Mouse (Mus musculus) heart, postnatal 0 days (tissue): ENCODE measurements around the gene Spta1. TPM values are rescaled to one million over a fixed set of nuclear protein-coding genes. Genes with fewer than 3 reads are reported as not detected.

Experiments used
- ATAC-seq: fragments of 200-750 bp; cut with Nextera tagmentation; 2 replicates; pipeline ENCODE4 v1.8.0; 2017; ENCODE audit warnings: low read depth, moderate number of reproducible peaks, moderate library complexity; ENCODE audit not compliant: insufficient read depth
- DNase-seq: peaks from one replicate; pipeline ENCODE4 v3.0.0-alpha.2; 2016; ENCODE audit warnings: low spot score
- H3K27ac ChIP-seq: fragments of 300-500 bp; sonication (generic); 2 replicates; pipeline ENCODE4 v1.5.1; 2014; ENCODE audit warnings: low read depth, mild to moderate bottlenecking
- H3K27me3 ChIP-seq: fragments of 300-500 bp; sonication (generic); 2 replicates; pipeline ENCODE4 v1.6.1; 2014; ENCODE audit warnings: low read length, mixed read lengths; ENCODE audit not compliant: control insufficient read depth, insufficient read depth
- H3K36me3 ChIP-seq: fragments of 300-500 bp; sonication (generic); replicated peaks from 2 replicates; pipeline ENCODE4 v1.6.1; 2014; ENCODE audit warnings: low read length, mixed read lengths; ENCODE audit not compliant: control insufficient read depth, insufficient read depth
- H3K4me1 ChIP-seq: fragments of 300-500 bp; sonication (generic); 2 replicates; pipeline ENCODE4 v1.6.1; 2014; ENCODE audit warnings: antibody characterized with exemption; ENCODE audit not compliant: control insufficient read depth, insufficient read depth
- H3K4me2 ChIP-seq: fragments of 300-500 bp; sonication (generic); 2 replicates; pipeline ENCODE4 v1.6.1; 2014; ENCODE audit warnings: low read depth, mild to moderate bottlenecking, low read length, moderate library complexity
- H3K4me3 ChIP-seq: fragments of 300-500 bp; sonication (generic); 2 replicates; pipeline ENCODE4 v1.5.1; 2014; ENCODE audit warnings: low read depth, low read length
- H3K9ac ChIP-seq: fragments of 300-500 bp; sonication (generic); replicated peaks from 2 replicates; pipeline ENCODE4 v1.6.1; 2014; ENCODE audit warnings: low read depth, low read length, mixed read lengths
- H3K9me3 ChIP-seq: fragments of 300-500 bp; sonication (generic); replicated peaks from 2 replicates; pipeline ENCODE4 v1.6.1; 2016; ENCODE audit warnings: low read length; ENCODE audit not compliant: control insufficient read depth
- CTCF ChIP-seq: IDR thresholded peaks from 2 replicates; pipeline ENCODE4 v1.5.1; 2016; ENCODE audit warnings: antibody characterized with exemption, control low read depth, low read depth
- EP300 ChIP-seq: IDR thresholded peaks from 2 replicates; pipeline ENCODE4 v1.6.1; 2016; ENCODE audit warnings: antibody characterized with exemption, low read depth
- WGBS: fragments of 180-500 bp; shearing (Covaris S2); extraction: QIAGEN DNeasy Blood & Tissue Kit; methylation state at CpG from one replicate; pipeline ENCODE4 v1.1.7; 2014; 5-methylcytosine and 5-hydroxymethylcytosine counted together
- polyA plus RNA-seq: library from polyadenylated mRNA; unstranded; fragments of >200 nt; fragmentation: Nextera tagmentation; extraction: Ambion mirVana; gene quantifications from 2 replicates; pipeline ENCODE4 v1.2.1, GENCODE M21; 2015
- total RNA-seq: library from RNA; depleted of rRNA; stranded (reverse); fragments of >200 nt; gene quantifications from 2 replicates; pipeline ENCODE4 v1.2.3, GENCODE M21; 2014; ENCODE audit warnings: low replicate concordance; rRNA removed

The Spta1 gene
- total RNA-seq = 1.9 and 3.7 TPM in 2 replicates
- polyA plus RNA-seq = 1.3 and 1.5 TPM in 2 replicates

DNA sequence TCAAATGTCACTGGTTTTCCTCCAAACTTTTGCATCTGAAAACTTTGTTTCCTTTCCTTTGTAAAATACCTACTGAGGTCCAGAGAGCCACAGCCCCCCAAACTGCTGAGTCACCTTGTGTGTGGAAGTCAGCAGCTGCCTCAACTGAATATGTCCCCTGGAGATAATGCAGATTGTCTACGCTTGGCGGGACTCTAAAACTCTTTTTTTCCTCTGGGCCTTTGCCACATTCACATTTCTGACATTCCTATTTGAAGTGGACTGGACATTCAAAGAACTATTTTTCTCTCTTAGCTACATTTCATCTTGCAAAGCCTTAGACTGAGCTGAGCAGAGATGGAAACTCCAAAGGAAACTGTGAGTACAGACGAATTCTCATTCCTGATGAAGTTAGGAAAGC is at the start of gene Spta1:
TSS of gene Spta1 (plus strand) at position 172 of the 400 bp plus-strand sequence.
- Histone ChIP-seq H3K36me3 (no peaks in the 10 kb centered on the region), H3K4me3 (peak within 1 kb of the TSS; percentile 33), H3K4me1 (0 out of 2 replicates have a peak, but pooled peaks cover 2% of the 10 kb centered on the region), H3K9me3 (no peaks in the 10 kb centered on the region), H3K27me3 (no peaks in the 10 kb centered on the region), H3K27ac (no peak within 1 kb of the TSS), H3K4me2 (peak within 1 kb of the TSS; percentile 34), H3K9ac (no peak within 1 kb of the TSS)
- ATAC-seq (peak; percentile 62), DNase-seq (peak; percentile 58)
- TF ChIP-seq CTCF = no peak
- no peak for TF ChIP-seq EP300
- 8% methylated on average over 3 of the region's 3 CpGs for WGBS

DNA sequence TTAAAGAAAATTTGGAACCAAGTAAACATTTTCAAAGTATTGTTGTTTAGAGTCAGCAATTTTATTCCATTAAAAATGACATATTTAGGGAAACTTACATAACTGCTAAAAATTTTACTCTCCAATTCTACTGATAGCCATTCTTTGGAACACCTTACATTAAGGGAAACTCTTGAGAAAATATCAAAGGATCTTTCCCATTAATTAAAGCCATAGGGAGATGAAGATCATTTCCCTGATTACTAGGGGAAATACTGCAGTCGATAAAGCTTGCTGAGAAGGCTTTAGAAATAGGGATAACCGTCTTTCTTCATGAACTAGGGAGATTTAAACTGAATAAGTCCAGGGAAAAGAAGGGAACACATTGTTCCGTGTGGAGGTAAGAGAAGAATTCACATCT is 41.4 kb upstream of the Spta1 start, which contains the start of gene Olfr424:
TSS of gene Olfr424 (plus strand) at position 301 of the 400 bp plus-strand sequence.
- Histone ChIP-seq H3K36me3 (no peaks in the 10 kb centered on the region), H3K27ac (no peak within 1 kb of the TSS), H3K9me3 (no peaks in the 10 kb centered on the region), H3K9ac (no peak within 1 kb of the TSS), H3K4me3 (no peak within 1 kb of the TSS), H3K4me2 (no peak within 1 kb of the TSS), H3K27me3 (no peaks in the 10 kb centered on the region), H3K4me1 (no peaks in the 10 kb centered on the region)
- DNase-seq = no peak
- no peak for ATAC-seq
- no peak for TF ChIP-seq CTCF
- TF ChIP-seq EP300 = no peak
- 80% methylated on average over 3 of the region's 3 CpGs for WGBS

DNA sequence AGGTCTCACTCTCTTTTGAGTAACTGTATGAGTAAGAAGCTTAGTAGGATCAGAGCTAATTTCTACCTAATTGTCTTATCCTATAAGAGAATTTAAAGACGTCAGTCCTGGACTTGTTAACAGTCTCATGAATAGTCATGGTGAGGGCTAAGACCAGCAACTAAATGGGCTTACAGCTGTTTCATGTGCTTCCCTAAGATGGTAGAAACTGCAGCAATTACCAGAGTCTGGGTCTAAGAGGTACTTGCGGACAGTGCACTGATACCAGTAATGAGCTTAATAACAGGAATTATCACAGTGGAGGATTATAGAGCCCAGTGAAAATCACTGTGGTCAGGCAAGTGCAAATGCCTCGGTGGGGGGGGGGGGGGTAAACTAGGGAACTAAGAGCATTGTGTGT is 40.6 kb upstream of the Spta1 start:
- no peak overlapping the region for H3K9ac ChIP-seq
- no peak for DNase-seq
- no peak for TF ChIP-seq CTCF
- no peak for TF ChIP-seq EP300
- H3K4me1 ChIP-seq = no peaks in the 10 kb centered on the region
- H3K27me3 ChIP-seq = no peaks in the 10 kb centered on the region
- WGBS = 79% methylated on average over 3 of the region's 3 CpGs
- H3K9me3 ChIP-seq = no peaks in the 10 kb centered on the region
- H3K4me2 ChIP-seq = no peak overlapping the region
- no peak overlapping the region for H3K27ac ChIP-seq
- ATAC-seq = no peak
- H3K4me3 ChIP-seq = no peak overlapping the region
- H3K36me3 ChIP-seq = no peaks in the 10 kb centered on the region

DNA sequence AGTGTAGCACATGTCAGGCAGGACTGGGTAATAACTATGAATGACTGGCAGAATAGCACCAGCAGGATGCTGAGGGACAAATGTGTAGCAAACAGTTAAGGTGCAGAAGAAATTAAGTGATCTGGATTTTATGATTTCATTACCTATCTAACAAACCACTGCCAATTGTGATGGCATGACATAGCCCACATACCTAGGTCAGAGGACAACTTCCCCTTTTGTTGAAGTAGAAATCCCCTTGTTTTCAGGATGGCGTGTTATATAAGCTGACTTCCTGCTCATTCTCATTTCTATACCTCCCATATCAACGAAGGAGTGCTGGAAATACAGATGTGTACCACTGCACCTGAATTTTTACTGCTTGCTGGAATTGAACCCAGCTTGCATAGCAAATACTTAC is 31.2 kb upstream of the Spta1 start:
- Histone ChIP-seq H3K4me1 (0 out of 2 replicates have a peak, but pooled peaks cover under 1% of the 10 kb centered on the region), H3K27me3 (no peaks in the 10 kb centered on the region), H3K4me2 (no peak overlapping the region), H3K9me3 (no peaks in the 10 kb centered on the region), H3K4me3 (no peak overlapping the region), H3K9ac (no peak overlapping the region), H3K36me3 (no peaks in the 10 kb centered on the region), H3K27ac (no peak overlapping the region)
- 69% methylated on average over 2 of the region's 2 CpGs for WGBS
- DNase-seq (no peak), ATAC-seq (no peak)
- no peak for TF ChIP-seq EP300
- TF ChIP-seq CTCF = no peak

DNA sequence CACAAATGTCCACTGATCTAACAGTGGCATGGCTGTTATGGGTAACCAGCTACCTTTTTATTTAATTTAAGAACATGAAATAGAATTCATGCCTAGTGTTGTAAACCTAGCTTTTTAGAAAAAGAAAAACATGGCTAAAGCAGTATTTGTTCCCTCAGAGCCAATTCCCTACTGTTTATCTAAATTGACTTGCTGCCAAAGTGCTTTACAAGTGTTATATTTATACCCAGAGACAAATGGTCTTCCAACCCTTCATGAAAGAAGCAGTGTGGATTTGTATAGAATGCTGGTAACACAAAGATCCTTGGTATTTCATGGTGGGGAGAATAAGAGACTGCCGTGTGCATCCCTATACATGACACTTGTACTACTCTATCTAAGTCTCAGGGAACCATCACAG is 25.9 kb upstream of the Spta1 start:
- no peak for TF ChIP-seq EP300
- no peak for TF ChIP-seq CTCF
- ATAC-seq = no peak
- WGBS = 16% methylated on average over 1 of the region's 1 CpGs

DNA sequence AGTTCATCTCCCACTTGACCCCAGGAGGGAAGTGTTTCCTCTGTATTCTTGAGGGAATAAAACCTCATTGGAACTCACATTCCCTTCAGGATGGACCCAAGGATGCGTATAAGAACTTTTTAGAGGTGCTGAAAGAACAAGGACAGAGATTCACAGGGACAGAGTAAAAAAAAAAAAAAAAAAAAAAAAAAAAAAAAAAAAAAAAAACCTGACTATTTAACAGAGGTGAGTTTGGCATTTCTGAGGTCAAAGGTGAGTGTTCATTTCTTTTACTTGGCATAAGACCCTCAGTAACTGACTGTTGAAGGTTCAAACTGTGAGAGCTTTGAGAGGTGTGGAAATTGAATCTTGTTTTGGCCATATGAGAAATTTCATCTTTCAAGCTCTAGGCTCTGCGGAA is 23.3 kb upstream of the Spta1 start:
- H3K27me3 ChIP-seq = no peaks in the 10 kb centered on the region
- 80% methylated on average over 2 of the region's 2 CpGs for WGBS
- no peaks in the 10 kb centered on the region for H3K9me3 ChIP-seq
- peaks cover 10% of the 10 kb centered on the region for H3K4me1 ChIP-seq
- H3K36me3 ChIP-seq = no peaks in the 10 kb centered on the region
- DNase-seq (no peak), ATAC-seq (no peak)
- no peak overlapping the region for H3K9ac ChIP-seq
- TF ChIP-seq EP300 = no peak
- TF ChIP-seq CTCF = no peak
- H3K4me3 ChIP-seq = no peak overlapping the region
- no peak overlapping the region for H3K27ac ChIP-seq
- H3K4me2 ChIP-seq = no peak overlapping the region

More for the DNA sequence above, 25.9 kb upstream of the Spta1 start:
- H3K4me1 ChIP-seq = peaks cover 10% of the 10 kb centered on the region
- no peak overlapping the region for H3K9ac ChIP-seq
- 0 out of 2 replicates have a peak overlapping the region, but pooled peaks have one; percentile 4 for H3K27ac ChIP-seq
- no peaks in the 10 kb centered on the region for H3K9me3 ChIP-seq
- H3K4me2 ChIP-seq = no peak overlapping the region
- H3K4me3 ChIP-seq = no peak overlapping the region
- no peaks in the 10 kb centered on the region for H3K36me3 ChIP-seq
- no peaks in the 10 kb centered on the region for H3K27me3 ChIP-seq
- DNase-seq = peak; percentile 51
